Mouse (Mus musculus) cerebellum, adult 2 months (tissue): ENCODE measurements at regions not wholly inside any gene's neighbourhood (a gene's known extent, or its start where the extent isn't known, plus 50 kb on each side); places are given as distances from the start of the nearest gene placed in this dataset.

Experiments used
- DNase-seq, 2 experiments: peaks; one replicate each; pipeline ENCODE4 v3.0.0; 2021
- H3K27ac ChIP-seq: fragments of 200-500 bp; 2 replicates; pipeline ENCODE4 v1.5.1; 2012; ENCODE audit warnings: low read length, control low read depth, inconsistent platforms; ENCODE audit not compliant: insufficient read depth
- H3K27me3 ChIP-seq: fragments of 200-500 bp; 2 replicates; pipeline ENCODE4 v1.6.1; 2012; ENCODE audit warnings: inconsistent platforms, mild to moderate bottlenecking, low read length, moderate library complexity; ENCODE audit not compliant: control insufficient read depth, insufficient read depth
- H3K4me1 ChIP-seq: fragments of 200-500 bp; 2 replicates; pipeline ENCODE4 v1.6.1; 2011; ENCODE audit warnings: low read length; ENCODE audit not compliant: control insufficient read depth, insufficient read depth
- H3K4me3 ChIP-seq: fragments of 200-500 bp; replicated peaks from 2 replicates; pipeline ENCODE3; 2011; ENCODE audit warnings: mild to moderate bottlenecking, low read depth, low read length, control low read depth; ENCODE audit not compliant: insufficient read depth
- CTCF ChIP-seq: fragments of 200-500 bp; IDR thresholded peaks from 2 replicates; pipeline ENCODE4 v1.5.1; 2011; ENCODE audit warnings: low read depth, mild to moderate bottlenecking, control low read depth, low read length, moderate library complexity, borderline replicate concordance; ENCODE audit not compliant: insufficient read depth
- POLR2A ChIP-seq: fragments of 200-500 bp; IDR thresholded peaks from 2 replicates; pipeline ENCODE4 v1.6.1; 2011; ENCODE audit warnings: low read length, control low read depth, borderline replicate concordance; ENCODE audit not compliant: insufficient read depth
- WGBS: fragments of 180-500 bp; shearing (Covaris S2); methylation state at CpG from one replicate; pipeline ENCODE4 v1.1.7; 2018; 5-methylcytosine and 5-hydroxymethylcytosine counted together

GRCm38 (mm10) chr15:42047088-42047976 is 1913.2 kb downstream of the 9330182O14Rik start:
- H3K4me1 ChIP-seq, result no peaks in the 10 kb centered on the region
- 74% methylated on average over 4 of the region's 4 CpGs for WGBS
- TF ChIP-seq CTCF (no peak), POLR2A (no peak)
- H3K27ac ChIP-seq, result no peak overlapping the region
- no peak for DNase-seq
- no peak overlapping the region for H3K4me3 ChIP-seq
- no peaks in the 10 kb centered on the region for H3K27me3 ChIP-seq

- peak in 1 of 2 experiments; percentile 16 for DNase-seq
Observed at GRCm38 (mm10) chr15:42056772-42057171, 1922.6 kb downstream of the 9330182O14Rik start.

GRCm38 (mm10) chr15:42068207-42068831 is 1934.2 kb downstream of the 9330182O14Rik start:
- Histone ChIP-seq H3K27me3 (no peaks in the 10 kb centered on the region), H3K4me3 (no peak overlapping the region), H3K4me1 (peaks cover 5% of the 10 kb centered on the region; the same call in 1 of the 2 replicates), H3K27ac (no peak overlapping the region)
- DNase-seq, result peak; percentile 87 to 96
- TF ChIP-seq CTCF, result no peak
- TF ChIP-seq POLR2A, result no peak
- WGBS, result 9% methylated on average over 5 of the region's 5 CpGs

More at GRCm38 (mm10) chr15:42056772-42057171, 1922.6 kb downstream of the 9330182O14Rik start:
- no peak overlapping the region for H3K4me3 ChIP-seq
- no peak overlapping the region for H3K27ac ChIP-seq
- no peak for TF ChIP-seq POLR2A
- no peak for TF ChIP-seq CTCF
- 11% methylated on average over 3 of the region's 3 CpGs for WGBS
- no peaks in the 10 kb centered on the region for H3K27me3 ChIP-seq
- peaks cover 5% of the 10 kb centered on the region for H3K4me1 ChIP-seq

DNA sequence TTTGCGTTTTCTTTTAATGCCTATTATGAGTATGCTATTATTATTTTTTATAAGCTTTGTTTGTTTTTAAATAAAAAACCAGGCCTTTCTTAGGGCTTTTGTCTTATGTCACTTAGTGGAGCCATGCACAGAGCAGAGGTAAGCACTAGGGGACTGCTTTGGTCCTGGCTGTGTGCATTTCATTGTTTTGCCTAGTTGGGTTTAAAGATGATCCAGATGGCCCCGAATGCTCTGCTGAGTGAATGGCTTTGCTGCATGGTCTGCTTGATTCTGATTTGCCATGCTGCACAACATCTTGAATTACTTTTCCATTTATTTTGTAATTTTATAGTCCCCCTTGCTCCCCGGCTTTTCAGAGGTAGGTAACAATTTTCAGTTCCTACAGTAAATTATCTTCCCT is 1934.9 kb downstream of the 9330182O14Rik start:
- H3K27me3 ChIP-seq, result no peaks in the 10 kb centered on the region
- no peak for TF ChIP-seq POLR2A
- no peak for TF ChIP-seq CTCF
- peak in 1 of 2 experiments; percentile 16 for DNase-seq
- H3K27ac ChIP-seq, result no peak overlapping the region
- peaks cover 5% of the 10 kb centered on the region; the same call in 1 of the 2 replicates for H3K4me1 ChIP-seq
- 63% methylated on average over 3 of the region's 3 CpGs for WGBS
- no peak overlapping the region for H3K4me3 ChIP-seq

DNA sequence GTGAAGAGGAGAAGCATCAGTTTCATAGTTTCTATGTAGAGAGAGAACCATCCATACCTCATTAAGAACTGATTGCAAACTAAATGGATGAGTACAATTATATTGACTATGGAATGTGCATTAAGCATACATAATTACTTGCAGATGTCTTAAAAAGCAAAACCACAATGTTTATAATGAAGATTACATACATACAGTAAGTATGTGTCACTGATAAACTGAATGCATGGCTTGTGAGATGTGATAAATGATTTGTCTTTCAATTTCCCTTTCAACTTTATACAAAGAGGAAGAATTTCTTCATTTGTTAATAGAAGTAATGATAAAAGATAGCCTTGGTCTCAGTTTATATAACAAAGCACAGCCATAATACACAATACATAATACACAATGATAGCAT is 1939.3 kb downstream of the 9330182O14Rik start:
- no peak overlapping the region for H3K27ac ChIP-seq
- no peak for DNase-seq
- no peak overlapping the region for H3K4me3 ChIP-seq
- TF ChIP-seq POLR2A, result no peak
- TF ChIP-seq CTCF, result no peak
- no peaks in the 10 kb centered on the region for H3K27me3 ChIP-seq
- no peaks in the 10 kb centered on the region for H3K4me1 ChIP-seq

GRCm38 (mm10) chr15:42082436-42082835 is 1948.3 kb downstream of the 9330182O14Rik start:
- Histone ChIP-seq H3K4me3 (no peak overlapping the region), H3K4me1 (no peaks in the 10 kb centered on the region), H3K27ac (no peak overlapping the region), H3K27me3 (no peaks in the 10 kb centered on the region)
- DNase-seq, result no peak
- 90% methylated on average over 2 of the region's 2 CpGs for WGBS
- TF ChIP-seq POLR2A (no peak), CTCF (no peak)

GRCm38 (mm10) chr15:42100730-42101129 is 1966.6 kb downstream of the 9330182O14Rik start:
- TF ChIP-seq CTCF (no peak), POLR2A (no peak)
- no peaks in the 10 kb centered on the region for H3K27me3 ChIP-seq
- H3K4me1 ChIP-seq, result no peaks in the 10 kb centered on the region; the same call in 1 of the 2 replicates
- no peak overlapping the region for H3K27ac ChIP-seq
- peak in 1 of 2 experiments; percentile 3 for DNase-seq
- WGBS, result 8% methylated on average over 2 of the region's 2 CpGs
- H3K4me3 ChIP-seq, result no peak overlapping the region
